ENCODE assay signal across 14 mouse cellular contexts in the genomic region with DNA sequence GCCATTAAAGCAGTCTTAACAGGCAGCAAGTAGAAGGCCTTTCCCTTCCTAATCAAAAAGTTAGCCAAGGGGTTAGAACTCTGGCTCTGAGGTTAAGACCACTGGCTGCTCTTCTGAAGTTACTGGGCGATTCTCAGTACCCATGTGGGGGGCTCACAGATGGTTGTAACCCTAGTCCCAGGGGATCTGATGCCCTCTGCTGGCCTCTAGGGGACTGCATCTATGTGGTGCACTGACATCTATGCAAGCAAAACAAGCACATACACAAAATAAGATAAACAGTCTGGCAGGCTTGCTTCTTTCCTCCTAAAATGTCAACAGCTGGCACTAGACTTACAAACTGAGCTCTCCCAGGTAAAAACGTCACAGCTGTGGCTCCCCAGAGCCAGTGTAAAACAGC. TPM values are rescaled to one million over a fixed set of nuclear protein-coding genes. Genes with fewer than 3 reads are reported as not detected.
DNase-seq lines count a peak whose midpoint lies in the region; ATAC-seq and TF ChIP-seq lines count a peak whose summit lies in the region.
"Had no signal": no experiment of that assay in that cellular context is flagged by ENCODE, and none has a peak within 500 bp of the region (broad histone marks: within the 10 kb centered on the region; RNA-seq: fewer than 3 reads in every experiment).

No protein-coding gene starts in this region.

- peak; percentile 11; the same call in 1 of the 2 replicates for TF ChIP-seq CTCF in gastrocnemius, adult 2 months (IDR thresholded peaks at IDR 0.05)
- peak; percentile 38 for TF ChIP-seq CTCF in lung, embryonic 14.5 days (IDR thresholded peaks at IDR 0.05; ENCODE audit: low read depth)
- peak; percentile 23 to 54; a peak in 3 of 4 replicates for TF ChIP-seq CTCF in CH12.LX (conservative IDR thresholded peaks at IDR 0.05 in 1 of 2, IDR thresholded peaks at IDR 0.05 in 1 of 2; ENCODE audit: low read depth in 2 of 2, low read length in 2 of 2)

- no peak for ATAC-seq in lung, embryonic 14.5 days (ENCODE audit: insufficient read depth)

- TF ChIP-seq RAD21 in CH12.LX (IDR thresholded peaks at IDR 0.05; ENCODE audit: low read depth, low read length): peak; percentile 29

- in situ Hi-C loops in CH12.LX (cut with MboI; ENCODE audit: low pct_ligation_motif_present, low pct_unique_long_range_greater_than_20kb, low sequenced_read_pairs): no loop called here

- no peak overlapping the region for H3K9ac ChIP-seq in lung, embryonic 14.5 days
- no peak overlapping the region for H3K9ac ChIP-seq in CH12.LX (ENCODE audit: insufficient read depth, low read depth)
- H3K9ac ChIP-seq: neural tube, embryonic 13.5 days had no signal

- 58% methylated on average over 2 of the region's 2 CpGs for WGBS in lung, embryonic 14.5 days

- peaks cover 9% of the 10 kb centered on the region; the same call in 1 of the 2 replicates for H3K27me3 ChIP-seq in lung, embryonic 14.5 days (ENCODE audit: insufficient read depth, low read length)
- H3K27me3 ChIP-seq in CH12.LX (replicated peaks): no peaks in the 10 kb centered on the region

- TF ChIP-seq POLR2A in CH12.LX (IDR thresholded peaks at IDR 0.05; ENCODE audit: low read depth, low read length): no peak

- no peak overlapping the region for H3K4me3 ChIP-seq in gastrocnemius, adult 2 months
- no peak overlapping the region for H3K4me3 ChIP-seq in lung, embryonic 14.5 days (ENCODE audit: low read depth, low read length)
- no peak overlapping the region for H3K4me3 ChIP-seq in CH12.LX (replicated peaks in 1 of 3; ENCODE audit: low read depth in 2 of 3, low read length in 2 of 3, poor library complexity in 1 of 3)
- H3K4me3 ChIP-seq: forebrain, embryonic 10.5 days; neural tube, embryonic 13.5 days had no signal

- no peak for TF ChIP-seq EP300 in CH12.LX (IDR thresholded peaks at IDR 0.05; ENCODE audit: low read length)

- no peaks in the 10 kb centered on the region for H3K9me3 ChIP-seq in lung, embryonic 14.5 days (ENCODE audit: low read depth, low read length)
- peaks cover 4% of the 10 kb centered on the region for H3K9me3 ChIP-seq in CH12.LX (replicated peaks; ENCODE audit: low read length)
- H3K9me3 ChIP-seq: neural tube, embryonic 13.5 days had no signal

- intact Hi-C loops in gastrocnemius, adult 2 months (cut with DNase I): loop anchor here (10.0 kb wide), 1 partner anchor 118 kb away; a partner anchor contains a TSS

- dilution Hi-C loops in CH12.LX (cut with MboI; ENCODE audit: extremely low pct_ligation_motif_present, extremely low pct_unique_long_range_greater_than_20kb, low sequenced_read_pairs): no loop called here

- no peaks in the 10 kb centered on the region for H3K4me1 ChIP-seq in lung, embryonic 14.5 days (ENCODE audit: insufficient read depth)
- no peaks in the 10 kb centered on the region for H3K4me1 ChIP-seq in CH12.LX (ENCODE audit: control insufficient read depth in 1 of 2, insufficient read depth in 2 of 2)

- peaks cover 15% of the 10 kb centered on the region for H3K36me3 ChIP-seq in lung, embryonic 14.5 days (ENCODE audit: insufficient read depth)
- H3K36me3 ChIP-seq in CH12.LX (replicated peaks in 1 of 2; ENCODE audit: control insufficient read depth in 1 of 2, insufficient read depth in 1 of 2, low read length in 1 of 2): peaks cover 20 to 30% of the 10 kb centered on the region in 2 experiments

- H3K27ac ChIP-seq in gastrocnemius, adult 2 months: no peak overlapping the region
- no peak overlapping the region for H3K27ac ChIP-seq in lung, embryonic 14.5 days (ENCODE audit: low read depth)
- no peak overlapping the region for H3K27ac ChIP-seq in CH12.LX (ENCODE audit: insufficient read depth, low read depth)
- H3K27ac ChIP-seq: forebrain, embryonic 10.5 days; neural tube, embryonic 13.5 days had no signal

- H3K4me2 ChIP-seq in lung, embryonic 14.5 days: no peak overlapping the region
- H3K4me2 ChIP-seq in CH12.LX (ENCODE audit: insufficient read depth, low read depth, poor library complexity, severe bottlenecking): no peak overlapping the region
- H3K4me2 ChIP-seq: neural tube, embryonic 13.5 days had no signal

- no peaks in the 10 kb centered on the region for H3K79me2 ChIP-seq in CH12.LX (replicated peaks; ENCODE audit: control insufficient read depth, extremely low read depth, insufficient read depth, poor library complexity, severe bottlenecking)

- DNase-seq in gastrocnemius, adult 2 months: no peak
- DNase-seq in gastrocnemius, adult 18-20 months (ENCODE audit: low spot score): no peak
- DNase-seq in lung, embryonic 14.5 days: peak; percentile 14
- no peak for DNase-seq in lung, postnatal 10 days
- peak; percentile 4 for DNase-seq in CH12.LX (ENCODE audit: extremely low read depth)
- DNase-seq in induced T-regulatory cell, adult 2 months (ENCODE audit: low read depth): peak; percentile 16
- no peak for DNase-seq in embryo, embryonic 10 days (ENCODE audit: low spot score)
- DNase-seq in layer of hippocampus, postnatal 14 days (ENCODE audit: low spot score in 2 of 2): no peak
- DNase-seq: heart, postnatal 4 days; kidney, adult 11 months; midbrain, embryonic 14.5 days; thymus, adult 2 months had no signal

TF ChIP-seq in CH12.LX, 34 proteins besides CTCF, POLR2A, EP300 and RAD21:
- TF ChIP-seq ETS1 (conservative IDR thresholded peaks at IDR 0.05; ENCODE audit: low read depth, low read length) (no peak), SMC3 (IDR thresholded peaks at IDR 0.05; ENCODE audit: low read depth, low read length) (peak; percentile 30)

RNA-seq across cellular contexts. Expression of a gene that starts 3.9 kb away (rescaled TPM):
- total RNA-seq in gastrocnemius, adult 2 months (2021): under 1 TPM; 0.51 to 0.64 TPM
- total RNA-seq in gastrocnemius, adult 18-20 months (2021): under 1 TPM; 0.33 to 0.41 TPM
- polyA plus RNA-seq in lung, embryonic 14.5 days (2014; fragmentation: Nextera tagmentation; extraction: Ambion mirVana): 11.8 and 12.7 TPM in 2 replicates
- 1.9 and 2.1 TPM in 2 replicates for total RNA-seq in CH12.LX (2012; rRNA removed)
- 0.13 TPM in 1 of 2 replicates, not detected in the other for total RNA-seq in CH12.LX (2014; rRNA removed)
- 0.12 and 0.27 TPM in 2 replicates for polyA plus RNA-seq in CH12.LX (2012; ENCODE audit: insufficient read length, low read depth)
- 1 to 10 TPM; 1.7 to 2.0 TPM for total RNA-seq in layer of hippocampus, postnatal 14 days (2021)

RNA-seq across cellular contexts. Expression of a gene that starts 37.9 kb away (rescaled TPM):
- total RNA-seq in gastrocnemius, adult 2 months (2021): 10 to 100 TPM; 67.2 to 80.7 TPM
- total RNA-seq in gastrocnemius, adult 18-20 months (2021): 10 to 100 TPM; 72.1 to 74.4 TPM
- polyA plus RNA-seq in lung, embryonic 14.5 days (2014; fragmentation: Nextera tagmentation; extraction: Ambion mirVana): 300 TPM in 2 replicates
- 179 and 210 TPM in 2 replicates for total RNA-seq in CH12.LX (2012; rRNA removed)
- 476 and 500 TPM in 2 replicates for total RNA-seq in CH12.LX (2014; rRNA removed)
- 238 and 246 TPM in 2 replicates for polyA plus RNA-seq in CH12.LX (2012; ENCODE audit: insufficient read length, low read depth)
- 10 to 100 TPM; 91.5 to 100.0 TPM for total RNA-seq in layer of hippocampus, postnatal 14 days (2021)

RNA-seq across cellular contexts. Expression of a gene that starts 37.9 kb away (rescaled TPM):
- 10 to 100 TPM; 11.4 to 13.7 TPM for total RNA-seq in gastrocnemius, adult 2 months (2021)
- 10 to 100 TPM; 11.4 to 13.9 TPM for total RNA-seq in gastrocnemius, adult 18-20 months (2021)
- 22.8 and 23.9 TPM in 2 replicates for polyA plus RNA-seq in lung, embryonic 14.5 days (2014; fragmentation: Nextera tagmentation; extraction: Ambion mirVana)
- 19.8 and 23.9 TPM in 2 replicates for total RNA-seq in CH12.LX (2012; rRNA removed)
- 47.8 and 54.4 TPM in 2 replicates for total RNA-seq in CH12.LX (2014; rRNA removed)
- polyA plus RNA-seq in CH12.LX (2012; ENCODE audit: insufficient read length, low read depth): 19.8 and 22.3 TPM in 2 replicates
- 10 to 100 TPM; 12.0 to 13.2 TPM for total RNA-seq in layer of hippocampus, postnatal 14 days (2021)

RNA-seq across cellular contexts. Expression of a gene that starts 38.5 kb away (rescaled TPM):
- 1 to 10 TPM in 1 of 2 experiments, under 1 TPM in 1; 0.56 to 7.4 TPM for total RNA-seq in gastrocnemius, adult 2 months (2021)
- total RNA-seq in gastrocnemius, adult 18-20 months (2021): 1 to 10 TPM; 7.1 to 7.2 TPM
- polyA plus RNA-seq in lung, embryonic 14.5 days (2014; fragmentation: Nextera tagmentation; extraction: Ambion mirVana): 11.0 and 16.4 TPM in 2 replicates
- total RNA-seq in CH12.LX (2012; rRNA removed) (4.4 and 7.2 TPM in 2 replicates), CH12.LX (2014; rRNA removed) (14.3 and 14.8 TPM in 2 replicates)
- 9.7 and 14.9 TPM in 2 replicates for polyA plus RNA-seq in CH12.LX (2012; ENCODE audit: insufficient read length, low read depth)
- 10 to 100 TPM; 23.6 to 26.5 TPM for total RNA-seq in layer of hippocampus, postnatal 14 days (2021)

RNA-seq across cellular contexts. Expression of a gene that starts 56.6 kb away (rescaled TPM):
- total RNA-seq in gastrocnemius, adult 2 months (2021): under 1 TPM; 0.15 to 0.17 TPM
- total RNA-seq in gastrocnemius, adult 18-20 months (2021): under 1 TPM in 1 of 2 experiments, not detected in 1; 0.27 TPM
- 9.1 and 11.1 TPM in 2 replicates for polyA plus RNA-seq in lung, embryonic 14.5 days (2014; fragmentation: Nextera tagmentation; extraction: Ambion mirVana)
- 0.59 TPM in 2 replicates for total RNA-seq in CH12.LX (2012; rRNA removed)
- total RNA-seq in CH12.LX (2014; rRNA removed): not detected in 2 replicates
- polyA plus RNA-seq in CH12.LX (2012; ENCODE audit: insufficient read length, low read depth): 0.13 TPM in 1 of 2 replicates, not detected in the other
- under 1 TPM; 0.36 to 0.53 TPM for total RNA-seq in layer of hippocampus, postnatal 14 days (2021)

Comparison
In these comparisons a context has a peak if more than half of its experiments do, and no peak if none do; other contexts are left out.
1. DNase-seq: peak in lung, embryonic 14.5 days (single experiment), CH12.LX (single experiment) and induced T-regulatory cell, adult 2 months (single experiment); none in gastrocnemius, adult 2 months (single experiment), gastrocnemius, adult 18-20 months (single experiment), lung, postnatal 10 days (single experiment), embryo, embryonic 10 days (single experiment) and layer of hippocampus, postnatal 14 days (0 of 2).
2. Peak in every context shown above with its lines, with median percentiles within 50 percentile points of each other: CTCF ChIP-seq.